Mouse (Mus musculus) stomach, postnatal 0 days (tissue): Measurements from ENCODE around the gene Ppp6r1. TPM values are rescaled to one million over a fixed set of nuclear protein-coding genes. Genes with fewer than 3 reads are reported as not detected.

ENCODE experiments used
- ATAC-seq: fragments of 200-750 bp; cut with Nextera tagmentation; 2 replicates; pipeline ENCODE4 v1.8.0; 2017; ENCODE audit not compliant: low FRiP score, low TSS enrichment
- DNase-seq: peaks from one replicate; pipeline ENCODE4 v3.0.0-alpha.2; 2016; ENCODE audit warnings: low spot score
- H3K27ac ChIP-seq: fragments of 300-500 bp; sonication (generic); replicated peaks from 2 replicates; pipeline ENCODE4 v1.5.1; 2014; ENCODE audit warnings: mild to moderate bottlenecking, control low read depth
- H3K27me3 ChIP-seq: fragments of 300-500 bp; sonication (generic); 2 replicates; pipeline ENCODE4 v1.6.1; 2014; ENCODE audit warnings: low read length; ENCODE audit not compliant: control insufficient read depth, insufficient read depth
- H3K36me3 ChIP-seq: fragments of 300-500 bp; sonication (generic); 2 replicates; pipeline ENCODE4 v1.6.1; 2014; ENCODE audit warnings: low read length, mixed read lengths; ENCODE audit not compliant: control insufficient read depth, insufficient read depth
- H3K4me1 ChIP-seq: fragments of 300-500 bp; sonication (generic); replicated peaks from 2 replicates; pipeline ENCODE4 v1.6.1; 2014; ENCODE audit warnings: antibody characterized with exemption; ENCODE audit not compliant: control insufficient read depth, insufficient read depth
- H3K4me2 ChIP-seq: fragments of 300-500 bp; sonication (generic); replicated peaks from 2 replicates; pipeline ENCODE4 v1.6.1; 2014; ENCODE audit warnings: low read depth, mild to moderate bottlenecking, control low read depth, moderate library complexity
- H3K4me3 ChIP-seq: fragments of 300-500 bp; sonication (generic); 2 replicates; pipeline ENCODE4 v1.5.1; 2014; ENCODE audit warnings: low read depth, low read length, control low read depth
- H3K9ac ChIP-seq: fragments of 300-500 bp; sonication (generic); 2 replicates; pipeline ENCODE4 v1.6.1; 2014; ENCODE audit warnings: mild to moderate bottlenecking, low read length, control low read depth, mixed read lengths
- H3K9me3 ChIP-seq: fragments of 300-500 bp; sonication (generic); 2 replicates; pipeline ENCODE4 v1.6.1; 2016; ENCODE audit warnings: low read length; ENCODE audit not compliant: control insufficient read depth
- CTCF ChIP-seq: IDR thresholded peaks from 2 replicates; pipeline ENCODE4 v1.5.1; 2016; ENCODE audit warnings: antibody characterized with exemption, low read depth, mild to moderate bottlenecking, moderate library complexity
- EP300 ChIP-seq: optimal IDR thresholded peaks from 2 replicates; pipeline ENCODE3; 2016; ENCODE audit warnings: antibody characterized with exemption
- WGBS: fragments of 180-500 bp; shearing (Covaris S2); extraction: QIAGEN DNeasy Blood & Tissue Kit; methylation state at CpG from one replicate; pipeline ENCODE4 v1.1.7; 2014; 5-methylcytosine and 5-hydroxymethylcytosine counted together
- polyA plus RNA-seq: library from polyadenylated mRNA; unstranded; fragments of >200 nt; fragmentation: Nextera tagmentation; extraction: Ambion mirVana; gene quantifications from 2 replicates; pipeline ENCODE4 v1.2.1, GENCODE M21; 2015

The Ppp6r1 gene
- polyA plus RNA-seq, 1 experiment from 2014 or later, result 6.2 TPM

- WGBS, result 30% methylated on average over 1 of the region's 1 CpGs
- peak overlapping the region; percentile 96; the same call in 1 of the 2 replicates for H3K9ac ChIP-seq
Observed at GRCm38 (mm10) chr7:4656818-4657217, 2.0 kb downstream of the Ppp6r1 start.

DNA sequence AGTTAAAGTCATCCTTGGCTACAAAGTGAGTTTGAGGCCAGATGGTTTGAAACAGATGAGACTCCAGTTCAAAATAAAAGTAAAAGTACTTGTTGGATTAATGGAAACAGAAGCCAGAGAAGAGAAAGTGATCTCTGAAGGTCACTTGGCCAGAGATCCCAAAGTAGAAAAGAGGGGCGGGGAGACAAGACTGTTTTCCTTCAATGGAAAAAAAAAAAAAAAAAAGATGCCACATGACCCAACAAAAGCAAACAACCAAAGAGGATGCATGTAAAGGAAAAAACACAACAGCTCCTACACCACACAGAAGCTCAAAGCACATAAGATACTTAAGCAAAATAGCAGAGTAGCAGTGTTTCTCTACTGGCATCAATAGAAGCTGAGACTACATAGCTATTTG, 2.9 kb downstream of the Ppp6r1 start:
- WGBS, result 83% methylated on average over 1 of the region's 1 CpGs
- H3K27ac ChIP-seq, result no peak overlapping the region
- no peaks in the 10 kb centered on the region; the same call in 1 of the 2 replicates for H3K36me3 ChIP-seq
- H3K4me1 ChIP-seq, result 0 out of 2 replicates have a peak, but pooled peaks cover 7% of the 10 kb centered on the region
- no peak overlapping the region for H3K4me3 ChIP-seq
- H3K27me3 ChIP-seq, result no peaks in the 10 kb centered on the region
- peak overlapping the region; percentile 23; the same call in 1 of the 2 replicates for H3K9ac ChIP-seq
- peak overlapping the region; percentile 63 for H3K4me2 ChIP-seq
- no peak for TF ChIP-seq CTCF
- no peak for TF ChIP-seq EP300
- ATAC-seq (no peak), DNase-seq (no peak)
- H3K9me3 ChIP-seq, result no peaks in the 10 kb centered on the region

More at GRCm38 (mm10) chr7:4656818-4657217, 2.0 kb downstream of the Ppp6r1 start:
- Histone ChIP-seq H3K9me3 (no peaks in the 10 kb centered on the region), H3K27ac (no peak overlapping the region), H3K4me3 (peak overlapping the region; percentile 93), H3K36me3 (no peaks in the 10 kb centered on the region; the same call in 1 of the 2 replicates), H3K4me1 (0 out of 2 replicates have a peak, but pooled peaks cover 7% of the 10 kb centered on the region), H3K4me2 (peak overlapping the region; percentile 63), H3K27me3 (no peaks in the 10 kb centered on the region)
- TF ChIP-seq CTCF (no peak), EP300 (no peak)
- ATAC-seq (no peak), DNase-seq (peak; percentile 10)

DNA sequence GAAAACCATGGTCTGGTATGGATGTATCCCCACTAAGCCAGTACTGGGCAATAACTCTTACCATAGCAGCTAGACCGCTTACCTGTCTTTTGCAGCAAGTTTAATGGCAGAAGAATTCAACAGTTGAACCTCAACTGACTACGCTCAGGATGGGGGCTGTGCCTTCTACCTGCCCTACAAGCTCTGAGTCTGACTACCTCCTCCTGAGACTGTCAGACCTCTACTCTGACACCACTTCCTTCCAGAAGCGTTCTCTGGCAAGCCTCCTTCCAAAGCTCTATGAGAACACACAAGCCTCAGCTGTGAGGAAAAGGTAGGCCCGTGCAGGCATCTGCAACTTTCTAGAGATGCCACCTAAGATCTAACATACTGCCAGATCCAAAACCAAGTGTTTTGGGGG, 3.4 kb downstream of the Ppp6r1 start:
- peak overlapping the region; percentile 20; the same call in 1 of the 2 replicates for H3K4me2 ChIP-seq
- ATAC-seq (no peak), DNase-seq (no peak)
- H3K36me3 ChIP-seq, result no peaks in the 10 kb centered on the region; the same call in 1 of the 2 replicates
- H3K27ac ChIP-seq, result 0 out of 2 replicates have a peak overlapping the region, but pooled peaks have one; percentile 20
- H3K9me3 ChIP-seq, result no peaks in the 10 kb centered on the region
- H3K4me1 ChIP-seq, result 0 out of 2 replicates have a peak, but pooled peaks cover 7% of the 10 kb centered on the region
- WGBS, result 72% methylated on average over 4 of the region's 4 CpGs
- H3K9ac ChIP-seq, result peak overlapping the region; percentile 23; the same call in 1 of the 2 replicates
- no peak for TF ChIP-seq CTCF
- no peak for TF ChIP-seq EP300
- no peaks in the 10 kb centered on the region for H3K27me3 ChIP-seq
- H3K4me3 ChIP-seq, result no peak overlapping the region

DNA sequence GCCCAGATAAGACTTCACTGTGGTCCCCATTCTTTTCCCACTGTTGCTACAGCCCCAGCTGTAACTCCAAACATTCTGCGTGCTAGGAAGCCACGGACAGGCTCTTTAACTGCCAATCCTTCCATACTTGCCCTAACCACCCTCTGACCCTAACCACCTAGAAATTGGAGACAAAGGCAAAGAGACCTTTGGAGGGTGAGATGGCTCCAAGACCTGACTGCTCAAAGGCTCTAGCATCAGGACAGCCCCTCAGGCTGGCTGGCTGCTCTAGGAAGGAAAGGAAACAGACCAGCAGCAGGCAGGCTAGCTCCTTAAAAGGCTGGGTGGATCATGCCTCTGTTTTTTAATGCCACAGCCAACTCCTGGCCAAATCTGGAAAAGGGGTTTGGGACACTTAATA, 4.6 kb downstream of the Ppp6r1 start:
- 58% methylated on average over 2 of the region's 2 CpGs for WGBS
- no peak for DNase-seq
- peak overlapping the region; percentile 81 for H3K27ac ChIP-seq
- no peak for ATAC-seq
- no peak for TF ChIP-seq EP300
- no peak for TF ChIP-seq CTCF
- no peaks in the 10 kb centered on the region; the same call in 1 of the 2 replicates for H3K36me3 ChIP-seq
- no peaks in the 10 kb centered on the region for H3K27me3 ChIP-seq
- peak overlapping the region; percentile 32; the same call in 1 of the 2 replicates for H3K4me2 ChIP-seq
- no peak overlapping the region for H3K4me3 ChIP-seq
- no peaks in the 10 kb centered on the region for H3K9me3 ChIP-seq
- H3K9ac ChIP-seq, result peak overlapping the region; percentile 35; the same call in 1 of the 2 replicates
- H3K4me1 ChIP-seq, result 0 out of 2 replicates have a peak, but pooled peaks cover 7% of the 10 kb centered on the region

- Histone ChIP-seq H3K4me1 (0 out of 2 replicates have a peak, but pooled peaks cover 7% of the 10 kb centered on the region), H3K4me3 (no peak overlapping the region), H3K27me3 (no peaks in the 10 kb centered on the region), H3K4me2 (peak overlapping the region; percentile 32; the same call in 1 of the 2 replicates), H3K9me3 (no peaks in the 10 kb centered on the region), H3K9ac (peak overlapping the region; percentile 35; the same call in 1 of the 2 replicates), H3K27ac (peak overlapping the region; percentile 81), H3K36me3 (no peaks in the 10 kb centered on the region; the same call in 1 of the 2 replicates)
- TF ChIP-seq CTCF (no peak), EP300 (no peak)
- ATAC-seq (no peak), DNase-seq (no peak)
- 68% methylated on average over 7 of the region's 7 CpGs for WGBS
Observed at GRCm38 (mm10) chr7:4653780-4654179, 5.0 kb downstream of the Ppp6r1 start.

DNA sequence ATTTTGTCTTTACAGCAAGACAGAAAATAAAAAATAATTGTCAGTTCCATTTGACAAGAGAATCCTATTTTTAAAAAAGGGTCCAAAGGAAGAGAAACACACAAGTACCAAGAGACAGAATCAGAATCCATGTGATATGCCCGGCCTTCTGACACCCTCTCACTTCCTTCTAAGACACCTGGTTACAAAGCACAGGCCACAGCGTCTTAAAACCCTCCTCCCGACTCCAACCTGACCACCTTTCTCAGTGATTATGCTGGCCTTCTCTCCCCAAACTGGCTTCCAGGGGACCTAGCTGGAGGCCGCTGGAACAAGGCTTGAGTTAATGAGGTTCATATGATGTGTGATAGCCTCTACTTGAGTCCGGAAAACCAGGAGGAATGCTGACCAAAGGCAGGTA, 5.5 kb downstream of the Ppp6r1 start:
- no peak for TF ChIP-seq EP300
- no peak for TF ChIP-seq CTCF
- peak overlapping the region; percentile 81; the same call in 1 of the 2 replicates for H3K27ac ChIP-seq

More for the DNA sequence above, 5.5 kb downstream of the Ppp6r1 start:
- DNase-seq, result no peak
- 76% methylated on average over 5 of the region's 5 CpGs for WGBS
- Histone ChIP-seq H3K9me3 (no peaks in the 10 kb centered on the region), H3K27me3 (no peaks in the 10 kb centered on the region), H3K4me1 (0 out of 2 replicates have a peak, but pooled peaks cover 7% of the 10 kb centered on the region), H3K36me3 (no peaks in the 10 kb centered on the region; the same call in 1 of the 2 replicates), H3K9ac (no peak overlapping the region), H3K4me3 (no peak overlapping the region), H3K4me2 (no peak overlapping the region; the same call in 1 of the 2 replicates)
- ATAC-seq, result no peak
